Mouse (Mus musculus) cerebellum, adult 2 months (tissue): Measurements from ENCODE around the gene Dapk2. TPM values are rescaled to one million over a fixed set of nuclear protein-coding genes. Genes with fewer than 3 reads are reported as not detected.
A peak's percentile ranks its signal among the peaks of the same experiment; 100 is the strongest.

Source experiments
- DNase-seq, 2 experiments: peaks; one replicate each; pipeline ENCODE4 v3.0.0; 2021
- H3K27ac ChIP-seq: fragments of 200-500 bp; 2 replicates; pipeline ENCODE4 v1.5.1; 2012; ENCODE audit warnings: low read length, control low read depth, inconsistent platforms; ENCODE audit not compliant: insufficient read depth
- H3K27me3 ChIP-seq: fragments of 200-500 bp; 2 replicates; pipeline ENCODE4 v1.6.1; 2012; ENCODE audit warnings: inconsistent platforms, mild to moderate bottlenecking, low read length, moderate library complexity; ENCODE audit not compliant: control insufficient read depth, insufficient read depth
- H3K4me1 ChIP-seq: fragments of 200-500 bp; 2 replicates; pipeline ENCODE4 v1.6.1; 2011; ENCODE audit warnings: low read length; ENCODE audit not compliant: control insufficient read depth, insufficient read depth
- H3K4me3 ChIP-seq: fragments of 200-500 bp; replicated peaks from 2 replicates; pipeline ENCODE3; 2011; ENCODE audit warnings: mild to moderate bottlenecking, low read depth, low read length, control low read depth; ENCODE audit not compliant: insufficient read depth
- CTCF ChIP-seq: fragments of 200-500 bp; IDR thresholded peaks from 2 replicates; pipeline ENCODE4 v1.5.1; 2011; ENCODE audit warnings: low read depth, mild to moderate bottlenecking, control low read depth, low read length, moderate library complexity, borderline replicate concordance; ENCODE audit not compliant: insufficient read depth
- POLR2A ChIP-seq: fragments of 200-500 bp; IDR thresholded peaks from 2 replicates; pipeline ENCODE4 v1.6.1; 2011; ENCODE audit warnings: low read length, control low read depth, borderline replicate concordance; ENCODE audit not compliant: insufficient read depth
- WGBS: fragments of 180-500 bp; shearing (Covaris S2); methylation state at CpG from one replicate; pipeline ENCODE4 v1.1.7; 2018; 5-methylcytosine and 5-hydroxymethylcytosine counted together
- polyA plus RNA-seq: library from polyadenylated mRNA; depleted of rRNA; stranded (reverse); fragments of >200 nt; gene quantifications from 2 replicates; pipeline ENCODE4 v1.2.3, GENCODE M21; 2012

The Dapk2 gene
- polyA plus RNA-seq, 1 experiment: 3.6 TPM

DNA sequence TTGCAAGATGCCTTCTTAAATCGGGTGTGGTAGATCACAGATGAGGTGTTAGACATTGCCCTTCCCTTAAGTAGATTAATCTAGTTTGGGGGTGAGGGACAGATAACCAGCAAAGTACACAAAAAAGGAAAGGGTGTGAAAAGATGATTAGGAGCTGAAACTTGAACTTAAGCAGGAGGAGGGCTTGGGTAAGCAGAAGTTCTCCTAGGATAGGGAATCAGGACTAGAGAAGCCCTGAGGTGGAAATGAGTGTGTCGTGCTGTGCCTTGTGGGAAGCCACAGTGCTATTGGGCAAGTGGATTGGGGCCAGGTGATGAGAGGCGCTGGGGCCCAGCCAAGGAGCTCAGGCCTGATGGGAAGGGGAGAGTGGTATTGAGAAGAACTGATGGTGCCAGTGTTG, 36.0 kb downstream of the Dapk2 start:
- TF ChIP-seq CTCF (no peak), POLR2A (no peak)
- DNase-seq: no peak
- H3K27me3 ChIP-seq: no peaks in the 10 kb centered on the region
- H3K27ac ChIP-seq: no peak overlapping the region
- H3K4me1 ChIP-seq: peaks cover 9% of the 10 kb centered on the region; the same call in 1 of the 2 replicates
- WGBS: 47% methylated on average over 3 of the region's 3 CpGs
- H3K4me3 ChIP-seq: no peak overlapping the region

DNA sequence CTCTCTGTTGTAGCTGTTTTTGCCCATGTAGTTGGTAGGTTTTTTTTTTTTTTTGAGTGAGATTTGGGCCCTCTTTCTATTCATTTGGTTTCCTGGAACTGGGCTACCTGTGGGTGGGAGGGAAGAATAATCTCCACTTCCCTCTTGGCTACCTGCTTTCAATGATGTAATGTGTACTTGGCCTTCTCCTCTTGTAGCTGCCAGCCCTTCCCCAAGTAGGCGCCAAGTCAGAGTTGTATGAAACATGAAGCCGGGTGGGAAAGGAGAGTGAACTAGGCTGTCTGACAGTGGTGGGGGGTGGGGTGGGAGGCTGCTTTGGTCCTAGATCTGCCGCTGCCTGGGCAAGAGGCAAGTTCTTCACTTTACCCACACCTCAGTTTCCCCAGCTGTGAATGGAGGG, 38.5 kb downstream of the Dapk2 start:
- Histone ChIP-seq H3K27me3 (no peaks in the 10 kb centered on the region), H3K27ac (no peak overlapping the region), H3K4me3 (no peak overlapping the region), H3K4me1 (peaks cover 13% of the 10 kb centered on the region; the same call in 1 of the 2 replicates)
- TF ChIP-seq CTCF: no peak
- no peak for TF ChIP-seq POLR2A
- no peak for DNase-seq
- WGBS: 75% methylated on average over 3 of the region's 3 CpGs

- TF ChIP-seq POLR2A: no peak
- TF ChIP-seq CTCF: no peak
- 28% methylated on average over 1 of the region's 1 CpGs for WGBS
- H3K4me1 ChIP-seq: peaks cover 11% of the 10 kb centered on the region; the same call in 1 of the 2 replicates
- H3K27ac ChIP-seq: no peak overlapping the region
- DNase-seq: peak; percentile 49 to 77
- H3K4me3 ChIP-seq: no peak overlapping the region
- no peaks in the 10 kb centered on the region for H3K27me3 ChIP-seq
These were observed 40.5 kb downstream of the Dapk2 start for GRCm38 (mm10) chr9:66198533-66198932.

GRCm38 (mm10) chr9:66199657-66200410, 41.8 kb downstream of the Dapk2 start:
- peaks cover 11% of the 10 kb centered on the region; the same call in 1 of the 2 replicates for H3K4me1 ChIP-seq
- TF ChIP-seq CTCF (no peak), POLR2A (no peak)
- no peak for DNase-seq
- no peaks in the 10 kb centered on the region for H3K27me3 ChIP-seq
- no peak overlapping the region for H3K27ac ChIP-seq
- WGBS: 85% methylated on average over 14 of the region's 14 CpGs
- H3K4me3 ChIP-seq: no peak overlapping the region

DNA sequence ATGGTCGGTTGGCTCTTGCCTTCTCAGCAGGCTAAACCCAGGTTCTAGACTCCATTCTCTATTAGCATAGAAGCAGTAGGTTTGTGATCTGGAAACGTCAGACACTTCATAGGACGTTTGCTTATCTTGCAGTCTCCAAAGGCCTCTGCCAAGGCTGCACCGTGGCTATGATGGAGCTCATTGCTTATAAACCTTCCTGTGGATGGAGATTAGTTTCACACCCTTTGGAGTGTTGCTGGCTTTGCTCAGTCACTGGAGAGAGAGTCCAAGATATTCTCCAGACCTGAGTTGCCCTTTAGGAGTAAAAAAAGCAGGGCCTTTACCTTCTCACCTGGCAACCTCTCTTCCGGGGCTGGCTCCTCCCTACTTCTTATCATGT, 42.4 kb downstream of the Dapk2 start:
- Histone ChIP-seq H3K4me1 (peaks cover 15% of the 10 kb centered on the region; the same call in 1 of the 2 replicates), H3K27ac (no peak overlapping the region), H3K27me3 (no peaks in the 10 kb centered on the region), H3K4me3 (no peak overlapping the region)
- DNase-seq: no peak
- 89% methylated on average over 5 of the region's 5 CpGs for WGBS
- TF ChIP-seq CTCF: no peak
- no peak for TF ChIP-seq POLR2A

DNA sequence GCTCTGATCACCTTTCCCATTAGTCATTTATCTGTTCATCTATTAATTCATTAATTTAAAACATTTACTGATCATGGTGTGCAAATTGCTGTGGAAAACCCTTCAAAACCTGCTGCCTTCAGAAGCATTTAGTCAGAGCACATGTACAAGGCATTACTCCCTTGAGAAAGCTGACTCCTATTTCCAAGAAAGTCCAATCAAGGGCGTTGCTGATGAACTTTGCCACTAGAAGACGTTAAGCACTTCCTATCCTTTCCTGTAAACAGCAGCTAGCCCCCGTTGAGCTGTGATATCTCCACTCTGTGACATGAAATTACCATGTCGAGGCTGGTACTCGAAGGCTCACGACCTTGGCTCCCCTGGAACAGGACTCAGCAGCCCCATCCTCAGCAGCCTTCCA, 43.6 kb downstream of the Dapk2 start:
- H3K4me3 ChIP-seq: no peak overlapping the region
- H3K27ac ChIP-seq: no peak overlapping the region
- no peaks in the 10 kb centered on the region for H3K27me3 ChIP-seq
- 87% methylated on average over 6 of the region's 6 CpGs for WGBS
- DNase-seq: no peak
- peaks cover 23% of the 10 kb centered on the region for H3K4me1 ChIP-seq
- TF ChIP-seq CTCF (no peak), POLR2A (no peak)

DNA sequence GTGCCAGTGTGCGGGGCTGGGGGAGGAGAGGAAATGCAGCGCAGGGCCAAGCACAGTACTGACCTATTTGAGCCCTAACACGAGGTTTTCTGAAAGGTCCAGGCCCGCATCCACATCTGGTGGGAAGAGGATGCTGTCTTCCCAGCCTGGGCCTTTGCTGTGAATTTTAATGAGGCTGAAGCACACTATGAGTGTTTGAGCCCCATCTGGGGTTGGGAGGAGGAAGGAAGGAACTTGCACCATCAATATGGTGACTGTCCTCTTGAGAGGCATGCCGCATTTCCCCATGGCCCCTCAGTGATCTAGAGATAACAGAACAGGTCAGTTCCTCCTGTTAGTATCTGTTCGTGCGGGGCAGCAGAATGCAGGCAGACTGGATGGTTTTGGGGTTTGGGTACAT, 44.4 kb downstream of the Dapk2 start:
- DNase-seq: no peak
- no peak for TF ChIP-seq POLR2A
- TF ChIP-seq CTCF: no peak
- no peak overlapping the region for H3K4me3 ChIP-seq
- no peak overlapping the region for H3K27ac ChIP-seq
- 93% methylated on average over 7 of the region's 7 CpGs for WGBS
- peaks cover 30% of the 10 kb centered on the region for H3K4me1 ChIP-seq
- H3K27me3 ChIP-seq: no peaks in the 10 kb centered on the region

- TF ChIP-seq POLR2A (no peak), CTCF (no peak)
- H3K27ac ChIP-seq: no peak overlapping the region
- 40% methylated on average over 9 of the region's 9 CpGs for WGBS
- H3K4me1 ChIP-seq: peaks cover 23% of the 10 kb centered on the region
- H3K4me3 ChIP-seq: no peak overlapping the region
- no peaks in the 10 kb centered on the region for H3K27me3 ChIP-seq
- peak in 1 of 2 experiments; percentile 32 for DNase-seq
These were observed 47.7 kb downstream of the Dapk2 start for GRCm38 (mm10) chr9:66205702-66206101.
